Mouse (Mus musculus) cortical plate, adult 2 months (tissue): Measurements from ENCODE around the gene H2al2a. TPM values are rescaled to one million over a fixed set of nuclear protein-coding genes. Genes with fewer than 3 reads are reported as not detected.
A peak's percentile ranks its signal among the peaks of the same experiment; 100 is the strongest.

ENCODE experiments used
- H3K27ac ChIP-seq: fragments of 200-500 bp; 2 replicates; pipeline ENCODE4 v1.5.1; 2012; ENCODE audit warnings: low read length, control low read depth, inconsistent platforms; ENCODE audit not compliant: insufficient read depth
- H3K4me1 ChIP-seq: fragments of 200-500 bp; 2 replicates; pipeline ENCODE4 v1.6.1; 2011; ENCODE audit warnings: low read length; ENCODE audit not compliant: control insufficient read depth, insufficient read depth
- H3K4me3 ChIP-seq: fragments of 200-500 bp; 2 replicates; pipeline ENCODE4 v1.5.1; 2011; ENCODE audit warnings: mild to moderate bottlenecking, low read length, control low read depth; ENCODE audit not compliant: insufficient read depth
- CTCF ChIP-seq: fragments of 200-500 bp; IDR thresholded peaks from 2 replicates; pipeline ENCODE4 v1.5.1; 2011; ENCODE audit warnings: mild to moderate bottlenecking, control low read depth, low read length; ENCODE audit not compliant: insufficient read depth; ENCODE audit errors: extremely low read depth
- POLR2A ChIP-seq: fragments of 200-500 bp; IDR thresholded peaks from 2 replicates; pipeline ENCODE4 v1.6.1; 2011; ENCODE audit warnings: mild to moderate bottlenecking, low read length, control low read depth; ENCODE audit not compliant: insufficient read depth; ENCODE audit errors: extremely low read depth
- polyA plus RNA-seq: library from polyadenylated mRNA; depleted of rRNA; stranded (reverse); fragments of >200 nt; gene quantifications from 2 replicates; pipeline ENCODE4 v1.2.3, GENCODE M21; 2012

The H2al2a gene
- polyA plus RNA-seq, 1 experiment: not detected

DNA sequence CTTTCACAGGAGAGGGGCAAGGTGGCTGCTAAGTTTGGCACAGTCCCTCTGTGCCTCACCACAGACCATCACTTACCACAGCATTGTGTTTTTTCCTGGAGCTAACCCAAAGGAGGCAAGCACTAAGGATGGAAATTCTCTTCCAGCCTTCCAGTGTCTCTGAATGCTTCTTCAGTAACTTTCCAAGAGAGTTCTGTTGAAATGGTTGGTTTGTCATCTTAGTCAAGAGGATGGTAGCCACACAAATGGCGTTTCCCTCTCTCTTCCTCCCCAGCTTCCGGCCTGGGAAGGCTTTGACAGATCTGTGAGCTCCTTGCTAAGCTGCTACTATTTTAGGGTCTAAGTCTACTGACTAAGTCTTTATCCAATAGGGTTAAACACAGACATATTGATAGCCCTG is 40.7 kb upstream of the H2al2a start, which contains the start of gene A930004D18Rik:
Gene A930004D18Rik (minus strand): TSS at position 247 of the 400 bp plus-strand sequence.
- H3K4me3 ChIP-seq: no peak within 1 kb of the TSS
- no peaks in the 10 kb centered on the region for H3K4me1 ChIP-seq
- H3K27ac ChIP-seq: no peak within 1 kb of the TSS
- no peak for TF ChIP-seq POLR2A
- no peak for TF ChIP-seq CTCF

GRCm38 (mm10) chr2:18034371-18035250 is 37.9 kb upstream of the H2al2a start:
- H3K4me1 ChIP-seq: no peaks in the 10 kb centered on the region
- H3K27ac ChIP-seq: no peak overlapping the region
- no peak overlapping the region for H3K4me3 ChIP-seq
- TF ChIP-seq CTCF (no peak), POLR2A (no peak)

DNA sequence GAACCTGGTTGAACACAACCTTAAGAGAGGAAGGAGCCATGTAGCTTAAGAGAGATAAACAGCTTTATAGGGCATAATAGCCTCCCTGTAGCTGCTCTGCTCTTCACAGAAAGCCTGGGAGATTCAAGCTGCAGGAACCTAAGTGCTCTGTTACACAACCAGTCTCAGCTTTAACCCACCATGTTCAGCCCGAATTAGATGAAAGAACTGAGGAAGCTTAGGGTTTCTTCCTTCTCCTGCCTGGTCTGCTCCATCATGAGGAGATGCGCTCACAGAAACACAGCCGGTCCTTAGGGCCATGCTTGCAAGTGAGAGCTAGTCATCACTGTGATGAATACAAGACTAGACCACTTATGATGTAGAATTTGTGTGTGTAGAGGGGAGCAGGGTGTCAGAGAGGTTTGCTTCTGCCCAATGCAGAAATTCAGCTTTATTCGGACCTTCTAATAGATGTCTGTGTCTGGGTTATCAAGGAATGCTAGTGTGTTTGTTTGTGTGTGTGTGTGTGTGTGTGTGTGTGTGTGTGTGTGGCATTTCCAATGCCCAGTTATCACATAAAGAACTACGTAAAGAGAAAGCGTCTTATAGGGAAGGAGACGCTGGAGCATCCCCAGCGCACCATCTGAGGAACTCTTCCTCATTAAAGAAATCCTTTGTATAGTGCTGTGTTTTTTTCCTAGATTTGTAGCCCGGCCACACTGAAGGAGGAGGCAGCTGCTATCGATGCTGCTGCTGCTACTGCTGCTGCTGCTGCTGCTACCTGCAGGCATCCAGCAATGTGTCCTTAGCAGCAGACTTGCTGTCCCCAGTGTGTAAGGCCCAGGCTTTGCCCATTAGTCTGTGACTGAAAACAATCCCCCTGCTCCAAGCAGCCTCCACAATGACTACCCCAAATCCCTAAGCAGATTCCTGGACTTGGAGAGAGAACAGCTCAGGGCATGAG is 36.7 kb upstream of the H2al2a start:
- no peak overlapping the region for H3K4me3 ChIP-seq
- TF ChIP-seq CTCF: no peak
- no peak for TF ChIP-seq POLR2A
- H3K27ac ChIP-seq: no peak overlapping the region
- no peaks in the 10 kb centered on the region for H3K4me1 ChIP-seq

GRCm38 (mm10) chr2:18032538-18032895 is 35.8 kb upstream of the H2al2a start:
- H3K27ac ChIP-seq: no peak overlapping the region
- H3K4me3 ChIP-seq: no peak overlapping the region
- no peak for TF ChIP-seq CTCF
- TF ChIP-seq POLR2A: no peak
- H3K4me1 ChIP-seq: no peaks in the 10 kb centered on the region

DNA sequence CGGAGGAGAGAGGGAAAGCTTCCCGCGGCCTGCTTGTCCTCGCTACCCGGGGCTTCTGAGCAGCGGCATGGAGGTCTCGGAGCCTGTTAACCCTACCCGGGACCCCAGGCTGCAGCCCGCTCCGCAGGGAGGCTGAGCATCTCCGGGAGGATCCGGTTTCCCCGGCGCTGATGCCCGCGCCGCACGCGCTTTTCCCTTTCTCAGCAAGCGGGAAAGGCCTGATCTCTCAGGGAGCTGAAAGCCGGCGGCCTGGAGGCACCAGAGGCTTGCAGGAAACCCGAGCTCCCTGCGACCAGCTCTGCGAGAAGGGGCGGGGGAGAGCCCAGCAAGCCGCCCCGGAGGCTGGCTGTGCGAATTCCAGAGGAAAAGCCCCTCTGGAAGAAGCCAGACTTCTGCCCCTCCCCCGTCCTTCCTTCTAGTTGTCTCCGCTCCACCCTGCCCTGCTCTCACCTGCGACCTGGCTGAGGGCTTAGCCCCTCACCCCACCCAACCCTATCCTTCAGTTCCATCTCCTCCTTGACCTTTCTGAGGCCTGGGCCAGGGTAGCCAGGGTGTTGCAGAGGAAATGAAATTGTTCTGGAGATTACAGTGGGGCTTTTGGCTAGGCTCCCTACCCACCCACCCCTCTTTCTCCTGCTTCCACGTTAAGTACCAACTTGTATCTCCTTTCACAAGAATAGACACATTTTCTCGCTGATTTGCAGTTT is 35.2 kb upstream of the H2al2a start:
- Histone ChIP-seq H3K27ac (peak overlapping the region; percentile 33), H3K4me3 (peak overlapping the region; percentile 28), H3K4me1 (no peaks in the 10 kb centered on the region)
- TF ChIP-seq POLR2A (no peak), CTCF (no peak)

- peak overlapping the region; percentile 28 for H3K4me3 ChIP-seq
- H3K27ac ChIP-seq: peak overlapping the region; percentile 33
- no peak for TF ChIP-seq POLR2A
- TF ChIP-seq CTCF: no peak
- H3K4me1 ChIP-seq: no peaks in the 10 kb centered on the region
Measured at GRCm38 (mm10) chr2:18031271-18031821, 34.6 kb upstream of the H2al2a start.

DNA sequence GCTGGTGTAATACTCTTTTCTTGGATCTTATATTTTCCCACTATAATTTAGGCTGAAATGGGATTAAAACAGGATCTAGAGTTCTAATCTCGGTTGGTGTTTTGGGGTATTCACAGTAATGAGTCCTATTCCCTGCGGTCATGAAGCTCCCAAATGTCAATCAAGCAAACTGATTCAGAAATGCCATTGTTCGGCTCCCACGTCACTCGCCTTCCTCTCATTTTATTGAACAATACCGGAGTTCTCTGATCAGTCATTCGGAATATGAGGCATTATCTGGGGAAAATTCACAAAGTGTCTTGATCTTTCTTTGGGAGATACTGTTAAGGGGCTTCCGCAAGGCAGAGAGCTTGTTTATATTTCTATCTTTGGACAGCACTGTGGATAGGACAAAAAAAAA is 33.8 kb upstream of the H2al2a start:
- Histone ChIP-seq H3K27ac (no peak overlapping the region), H3K4me1 (no peaks in the 10 kb centered on the region; the same call in 1 of the 2 replicates)
- TF ChIP-seq POLR2A (no peak), CTCF (no peak)

DNA sequence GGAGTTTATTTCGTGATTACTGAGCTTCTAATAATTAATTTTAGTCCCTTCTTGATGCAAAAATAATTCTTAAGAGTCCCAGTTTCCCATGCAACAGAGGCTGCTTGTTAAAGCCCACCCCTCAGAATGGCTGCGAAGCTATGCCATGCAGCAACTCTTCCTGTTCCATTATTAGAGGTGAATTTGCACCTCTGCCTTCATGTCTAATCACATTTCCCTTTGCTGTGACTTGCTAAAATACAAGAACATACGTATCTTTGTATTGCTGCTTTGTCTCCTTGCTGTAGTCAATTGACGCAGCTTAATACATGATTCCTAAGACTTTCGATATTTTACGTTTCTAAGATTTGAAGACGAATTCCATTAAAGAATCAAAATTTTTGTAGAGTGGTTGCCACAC is 32.9 kb upstream of the H2al2a start:
- no peaks in the 10 kb centered on the region; the same call in 1 of the 2 replicates for H3K4me1 ChIP-seq
- no peak overlapping the region for H3K4me3 ChIP-seq
- TF ChIP-seq CTCF (no peak), POLR2A (no peak)
- no peak overlapping the region for H3K27ac ChIP-seq

More for the DNA sequence above, 33.8 kb upstream of the H2al2a start:
- H3K4me3 ChIP-seq: no peak overlapping the region
